Mouse (Mus musculus) G1E (cell line): ENCODE measurements around the gene Mapkapk3.

Experiments used
- CTCF ChIP-seq: IDR thresholded peaks from 2 replicates; pipeline ENCODE4 v1.5.1; 2012; ENCODE audit warnings: low read depth, low read length, inconsistent platforms, mixed read lengths
- GATA1 ChIP-seq: IDR thresholded peaks from 2 replicates; pipeline ENCODE4 v1.6.1; 2012; ENCODE audit warnings: borderline replicate concordance, low read length, inconsistent platforms, mixed read lengths
- GATA2 ChIP-seq: IDR thresholded peaks from 2 replicates; pipeline ENCODE4 v1.6.1; 2012; ENCODE audit warnings: low read depth, low read length, inconsistent platforms, borderline replicate concordance
- TAL1 ChIP-seq: conservative IDR thresholded peaks from 2 replicates; pipeline ENCODE4 v1.6.1; 2012; ENCODE audit warnings: low read depth, low read length, inconsistent platforms, mixed read lengths

DNA sequence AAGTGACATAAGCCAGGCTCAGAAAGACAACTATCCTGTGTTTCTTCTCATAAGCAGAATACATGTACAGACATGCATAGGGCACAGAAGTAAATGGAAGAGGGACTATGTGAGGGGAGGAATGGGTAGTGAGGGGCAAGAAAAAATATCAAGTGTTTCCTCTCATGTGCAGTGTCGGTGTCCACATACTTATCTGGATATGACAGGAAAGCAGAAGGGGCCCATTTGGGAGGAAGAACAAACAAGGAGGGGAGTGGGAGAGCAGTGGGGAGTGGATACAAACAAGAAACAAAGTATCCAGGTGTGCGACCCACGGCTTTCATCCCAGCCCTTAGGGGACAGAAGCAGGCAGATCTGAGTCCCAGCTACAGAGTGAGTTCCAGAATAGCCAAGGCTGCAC lies 24.2 kb upstream of the Mapkapk3 start:
- TF ChIP-seq GATA2 (no peak), CTCF (no peak), GATA1 (no peak), TAL1 (no peak)
